Mouse (Mus musculus) cortical plate, adult 2 months (tissue): ENCODE measurements around the gene Ckap5. TPM values are rescaled to one million over a fixed set of nuclear protein-coding genes. Genes with fewer than 3 reads are reported as not detected.

Experiments
- H3K27ac ChIP-seq: fragments of 200-500 bp; 2 replicates; pipeline ENCODE4 v1.5.1; 2012; ENCODE audit warnings: low read length, control low read depth, inconsistent platforms; ENCODE audit not compliant: insufficient read depth
- H3K4me1 ChIP-seq: fragments of 200-500 bp; 2 replicates; pipeline ENCODE4 v1.6.1; 2011; ENCODE audit warnings: low read length; ENCODE audit not compliant: control insufficient read depth, insufficient read depth
- H3K4me3 ChIP-seq: fragments of 200-500 bp; 2 replicates; pipeline ENCODE4 v1.5.1; 2011; ENCODE audit warnings: mild to moderate bottlenecking, low read length, control low read depth; ENCODE audit not compliant: insufficient read depth
- CTCF ChIP-seq: fragments of 200-500 bp; IDR thresholded peaks from 2 replicates; pipeline ENCODE4 v1.5.1; 2011; ENCODE audit warnings: mild to moderate bottlenecking, control low read depth, low read length; ENCODE audit not compliant: insufficient read depth; ENCODE audit errors: extremely low read depth
- POLR2A ChIP-seq: fragments of 200-500 bp; IDR thresholded peaks from 2 replicates; pipeline ENCODE4 v1.6.1; 2011; ENCODE audit warnings: mild to moderate bottlenecking, low read length, control low read depth; ENCODE audit not compliant: insufficient read depth; ENCODE audit errors: extremely low read depth
- polyA plus RNA-seq: library from polyadenylated mRNA; depleted of rRNA; stranded (reverse); fragments of >200 nt; gene quantifications from 2 replicates; pipeline ENCODE4 v1.2.3, GENCODE M21; 2012

Ckap5 gene
- polyA plus RNA-seq, 1 experiment: 65.8 TPM

DNA sequence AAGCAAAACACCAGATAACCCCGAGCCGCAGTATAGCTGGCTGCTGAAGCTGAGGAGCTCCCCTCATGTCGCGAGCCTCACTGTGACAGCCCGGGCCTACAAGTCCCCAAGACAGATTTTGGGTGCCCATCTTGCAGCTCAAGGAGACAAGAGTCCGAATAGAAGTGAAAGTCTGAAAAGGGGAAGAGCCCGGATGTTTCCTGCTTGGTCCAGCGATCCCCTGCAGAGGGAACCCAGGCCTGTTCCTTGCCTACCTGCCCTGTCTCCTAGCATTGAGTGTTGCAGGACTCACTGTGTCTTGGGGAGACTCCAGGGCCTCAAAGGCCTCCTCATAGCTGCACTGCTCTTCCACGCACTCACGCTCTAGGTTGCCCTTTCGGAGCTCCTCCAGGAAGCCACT is 108.9 kb downstream of the Ckap5 start:
- Histone ChIP-seq H3K4me1 (0 out of 2 replicates have a peak, but pooled peaks cover 4% of the 10 kb centered on the region), H3K4me3 (no peak overlapping the region), H3K27ac (no peak overlapping the region)
- no peak for TF ChIP-seq POLR2A
- no peak for TF ChIP-seq CTCF

DNA sequence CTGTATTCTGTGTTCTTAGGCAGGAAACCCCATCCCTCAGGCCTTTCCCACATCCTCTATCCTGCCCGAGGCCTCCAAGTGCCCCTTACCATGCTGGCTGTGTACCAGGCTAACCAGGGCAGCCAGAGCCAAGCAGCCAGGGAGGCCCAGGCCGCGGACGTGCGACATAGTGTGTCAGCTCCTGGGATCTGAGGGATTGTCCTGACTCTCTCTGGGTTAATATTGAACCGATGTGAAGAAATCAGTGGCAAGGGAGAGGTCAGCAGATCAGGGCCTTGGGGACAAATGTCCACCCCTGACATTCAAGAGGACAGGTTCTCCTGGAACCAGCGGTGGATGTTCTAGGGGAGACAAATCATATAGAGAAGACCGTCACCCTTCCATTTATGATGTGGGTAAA is 109.7 kb downstream of the Ckap5 start, which contains the start of gene F2:
TSS of gene F2 (minus strand) at position 186 of the 400 bp plus-strand sequence.
- no peak within 1 kb of the TSS for H3K27ac ChIP-seq
- TF ChIP-seq CTCF: no peak
- TF ChIP-seq POLR2A: no peak
- no peak within 1 kb of the TSS for H3K4me3 ChIP-seq

DNA sequence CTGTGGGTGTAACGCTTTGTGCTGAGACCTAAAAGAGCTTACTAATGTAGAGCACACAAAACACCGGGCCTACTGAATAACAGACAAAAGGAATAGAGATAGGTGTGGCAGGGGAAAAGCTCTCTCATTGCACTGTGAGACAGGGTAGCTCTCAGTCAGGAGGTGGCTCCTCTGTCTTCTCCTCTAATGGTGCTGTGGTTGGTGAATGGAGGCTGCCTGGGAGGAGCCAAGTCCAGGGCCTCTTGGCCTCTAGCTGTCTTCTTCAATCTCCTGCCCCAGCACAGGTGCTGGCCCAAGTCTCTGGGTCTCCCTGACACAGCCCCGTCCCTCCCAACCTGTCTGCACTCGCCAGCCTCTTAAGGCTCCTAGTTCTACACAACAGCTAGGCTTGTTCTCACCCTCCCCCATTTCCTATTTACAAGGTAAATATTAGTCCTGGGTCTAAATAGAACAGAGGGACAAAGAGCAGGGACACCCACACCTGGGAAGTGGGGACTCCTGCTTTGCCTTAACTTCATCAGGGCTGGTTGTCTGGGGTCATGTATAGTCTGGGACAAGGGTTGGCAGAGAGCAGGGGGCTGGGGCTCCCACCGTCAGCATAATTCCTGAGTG is 110.3 kb downstream of the Ckap5 start:
- Histone ChIP-seq H3K27ac (no peak overlapping the region), H3K4me1 (0 out of 2 replicates have a peak, but pooled peaks cover 4% of the 10 kb centered on the region), H3K4me3 (no peak overlapping the region)
- TF ChIP-seq POLR2A (no peak), CTCF (no peak)

More for the DNA sequence above, 109.7 kb downstream of the Ckap5 start, which contains the start of gene F2:
- 0 out of 2 replicates have a peak, but pooled peaks cover 4% of the 10 kb centered on the region for H3K4me1 ChIP-seq

DNA sequence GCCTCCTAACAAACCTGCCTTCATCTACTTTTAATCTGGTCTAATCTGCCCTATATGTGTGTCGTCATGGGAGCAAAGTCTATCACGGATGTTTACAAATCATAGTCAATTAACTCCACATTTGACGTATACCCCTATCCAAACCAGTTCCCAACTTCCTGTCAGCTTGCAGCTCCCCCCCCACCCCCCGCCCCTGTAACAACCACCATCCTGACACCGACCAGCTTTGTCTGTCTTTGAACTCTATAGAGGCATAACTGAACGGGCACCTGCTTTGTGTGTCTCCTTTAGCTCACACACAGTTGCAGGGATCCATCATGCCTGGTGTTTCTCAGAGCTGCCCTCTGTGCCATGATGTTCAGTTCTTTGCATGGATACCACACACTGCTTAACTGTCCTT is 112.4 kb downstream of the Ckap5 start:
- TF ChIP-seq POLR2A: no peak
- TF ChIP-seq CTCF: no peak
- Histone ChIP-seq H3K4me3 (no peak overlapping the region), H3K27ac (no peak overlapping the region), H3K4me1 (peaks cover 6% of the 10 kb centered on the region; the same call in 1 of the 2 replicates)

DNA sequence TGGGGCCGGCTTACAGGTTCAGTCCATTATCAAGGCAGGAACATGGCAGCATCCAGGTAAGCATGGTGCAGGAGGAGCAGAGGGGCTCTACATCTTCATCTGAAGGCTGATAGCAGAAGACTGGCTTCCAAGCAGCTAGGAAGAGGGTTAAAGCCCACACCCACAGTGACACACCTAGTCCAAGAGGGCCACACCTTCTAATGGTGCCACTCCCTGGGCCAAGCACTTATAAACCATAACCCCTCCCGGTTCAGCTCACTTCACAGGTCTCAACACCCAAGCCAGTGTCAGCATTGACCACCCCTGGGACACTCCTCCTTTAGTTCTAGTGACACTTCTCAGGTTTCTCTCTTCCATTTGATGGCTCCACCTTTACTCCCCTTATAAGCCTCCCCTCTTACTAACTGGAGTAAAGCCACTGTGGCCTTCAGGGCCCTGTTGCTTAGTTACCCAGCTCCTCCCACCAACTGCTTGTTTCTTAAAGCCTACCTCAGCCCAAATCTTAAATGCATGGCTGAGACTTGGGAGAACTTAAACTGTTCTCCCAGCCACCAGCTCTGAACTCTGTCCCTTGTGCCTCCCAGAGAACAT is 116.4 kb downstream of the Ckap5 start:
- TF ChIP-seq CTCF (no peak), POLR2A (no peak)
- H3K4me3 ChIP-seq: no peak overlapping the region
- H3K4me1 ChIP-seq: peaks cover 1% of the 10 kb centered on the region; the same call in 1 of the 2 replicates
- no peak overlapping the region for H3K27ac ChIP-seq

DNA sequence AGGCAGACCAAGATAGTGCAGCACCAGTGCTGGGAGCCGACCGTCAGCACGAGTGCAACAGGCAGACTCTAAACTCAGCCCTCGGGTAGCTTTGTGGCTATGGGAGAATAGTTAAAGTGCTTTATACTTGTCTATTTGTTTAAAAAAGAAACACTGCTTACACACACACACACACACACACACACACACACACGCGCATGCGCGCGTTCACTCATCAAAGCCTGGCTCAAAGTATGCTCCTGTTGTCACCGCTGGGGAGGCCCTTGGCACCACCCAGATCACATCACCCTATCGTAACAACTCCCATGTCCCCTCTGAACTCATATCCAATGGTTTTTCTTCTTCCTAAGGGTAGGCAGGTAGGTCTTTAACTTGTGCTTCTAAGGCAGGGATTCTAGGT is 117.5 kb downstream of the Ckap5 start:
- TF ChIP-seq POLR2A (0 out of 2 replicates have a peak, but pooled peaks have one; percentile 3), CTCF (no peak)
- Histone ChIP-seq H3K4me1 (peaks cover 1% of the 10 kb centered on the region; the same call in 1 of the 2 replicates), H3K4me3 (no peak overlapping the region), H3K27ac (no peak overlapping the region)

DNA sequence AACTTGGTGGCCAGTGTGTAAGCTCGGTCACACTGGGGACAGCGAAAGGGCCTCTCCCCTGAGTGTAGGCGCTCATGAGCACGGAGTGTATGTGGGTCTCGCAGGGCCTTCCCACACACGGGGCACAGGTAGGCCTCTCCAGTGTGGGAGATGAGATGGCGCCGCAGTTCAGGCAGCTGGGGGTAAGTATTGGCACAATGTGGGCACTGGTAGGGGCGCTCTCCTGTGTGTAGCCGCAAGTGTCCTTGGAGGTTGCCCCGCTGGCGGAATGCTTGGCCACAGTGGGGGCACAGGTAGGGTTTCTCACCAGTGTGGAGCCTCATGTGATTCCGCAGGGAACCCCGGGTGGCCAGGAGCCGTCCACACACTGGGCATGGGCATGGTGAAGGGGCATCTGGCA is 118.8 kb downstream of the Ckap5 start:
- Histone ChIP-seq H3K4me1 (peaks cover 1% of the 10 kb centered on the region; the same call in 1 of the 2 replicates), H3K27ac (no peak overlapping the region), H3K4me3 (no peak overlapping the region)
- TF ChIP-seq POLR2A (no peak), CTCF (no peak)

DNA sequence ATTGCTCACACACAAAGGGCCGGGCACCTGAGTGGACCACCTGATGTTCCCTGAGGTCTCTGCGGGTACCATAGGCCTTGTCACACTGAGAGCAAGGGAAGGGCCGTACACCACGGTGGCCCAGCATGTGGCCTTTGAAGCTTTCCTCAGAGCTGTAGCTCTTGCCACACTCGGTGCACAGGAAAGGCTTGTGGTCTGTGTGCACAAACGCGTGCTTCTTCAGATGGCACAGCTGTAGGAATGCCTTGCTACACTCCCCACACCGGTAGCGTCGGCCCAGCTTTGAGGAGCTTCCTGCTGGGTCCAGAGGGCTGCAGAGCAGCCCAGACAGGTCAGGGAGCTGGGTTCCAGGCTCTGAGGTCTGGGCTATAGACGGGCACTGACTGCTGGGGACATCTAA is 119.2 kb downstream of the Ckap5 start:
- no peak for TF ChIP-seq POLR2A
- TF ChIP-seq CTCF: no peak
- Histone ChIP-seq H3K27ac (no peak overlapping the region), H3K4me1 (peaks cover 1% of the 10 kb centered on the region; the same call in 1 of the 2 replicates), H3K4me3 (no peak overlapping the region)

DNA sequence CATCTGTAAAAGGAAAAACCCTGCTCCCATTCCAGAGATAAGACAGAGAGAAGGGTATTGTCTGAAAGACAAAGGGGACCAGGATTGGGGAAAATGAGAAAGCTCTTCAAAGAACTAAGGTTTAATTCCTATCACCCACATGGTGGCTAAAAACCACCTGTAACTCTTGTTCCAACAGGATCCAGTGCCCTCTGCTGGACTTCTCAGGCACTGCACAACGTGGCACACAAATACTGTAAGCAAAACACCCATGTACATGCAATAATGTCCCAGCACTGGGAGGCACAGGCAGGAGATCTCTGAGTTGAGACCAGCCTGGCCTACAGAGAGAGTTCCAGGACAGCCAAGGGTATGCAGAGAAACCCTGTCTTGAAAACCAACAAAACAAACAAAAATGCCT is 120.2 kb downstream of the Ckap5 start:
- no peak overlapping the region for H3K4me3 ChIP-seq

DNA sequence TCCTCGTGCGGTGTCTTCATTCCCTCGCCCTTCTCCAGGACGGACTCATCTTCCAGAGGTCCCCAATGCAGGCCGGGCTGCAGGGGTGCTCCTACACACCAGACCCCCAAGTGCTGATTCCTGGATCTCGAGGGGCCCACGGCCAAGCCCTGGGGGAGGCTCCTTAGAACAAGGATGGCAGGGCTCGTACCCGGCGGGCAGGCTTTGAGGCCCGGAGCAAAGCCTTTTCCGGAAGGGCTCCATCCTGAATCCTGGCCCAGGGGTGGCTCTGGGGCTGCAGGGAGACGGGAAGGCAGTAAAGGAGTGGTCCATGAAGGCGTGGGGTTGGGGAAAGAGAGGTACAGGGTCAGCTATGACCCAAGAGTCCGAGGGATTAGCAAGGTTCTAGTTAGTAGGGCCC is 122.6 kb downstream of the Ckap5 start:
- TF ChIP-seq POLR2A (no peak), CTCF (no peak)
- peaks cover 10% of the 10 kb centered on the region for H3K4me1 ChIP-seq
- H3K4me3 ChIP-seq: peak overlapping the region; percentile 93
- peak overlapping the region; percentile 93; the same call in 1 of the 2 replicates for H3K27ac ChIP-seq

More for the DNA sequence above, 120.2 kb downstream of the Ckap5 start:
- TF ChIP-seq POLR2A (no peak), CTCF (peak; percentile 64)
- no peak overlapping the region for H3K27ac ChIP-seq
- H3K4me1 ChIP-seq: peaks cover 1% of the 10 kb centered on the region; the same call in 1 of the 2 replicates
